Mouse (Mus musculus) thymus, adult 2 months (tissue): Measurements from ENCODE around the gene Pcyox1. TPM values are rescaled to one million over a fixed set of nuclear protein-coding genes. Genes with fewer than 3 reads are reported as not detected.
A peak's percentile ranks its signal among the peaks of the same experiment; 100 is the strongest.
"Not testable (repeated sequence)": the region's sequence is repeated elsewhere in the genome, so short reads cannot be mapped to it uniquely, and the experiment has no call there.

Experiments
- DNase-seq: peaks from one replicate; pipeline ENCODE4 v3.0.0; 2021
- H3K27ac ChIP-seq: fragments of 200-500 bp; 2 replicates; pipeline ENCODE4 v1.5.1; 2012; ENCODE audit warnings: low read length, control low read depth; ENCODE audit not compliant: control insufficient read depth, insufficient read depth
- H3K27me3 ChIP-seq: fragments of 200-500 bp; 2 replicates; pipeline ENCODE4 v1.6.1; 2012; ENCODE audit warnings: mild to moderate bottlenecking, low read length, moderate library complexity, mixed read lengths; ENCODE audit not compliant: control insufficient read depth, insufficient read depth
- H3K36me3 ChIP-seq: fragments of 200-500 bp; 2 replicates; pipeline ENCODE4 v1.6.1; 2012; ENCODE audit warnings: mild to moderate bottlenecking, low read length, moderate library complexity; ENCODE audit not compliant: control insufficient read depth, insufficient read depth
- H3K4me1 ChIP-seq: fragments of 200-500 bp; replicated peaks from 2 replicates; pipeline ENCODE4 v1.6.1; 2012; ENCODE audit warnings: low read length; ENCODE audit not compliant: control insufficient read depth, insufficient read depth
- H3K4me3 ChIP-seq: fragments of 200-500 bp; 2 replicates; pipeline ENCODE4 v1.5.1; 2012; ENCODE audit warnings: mild to moderate bottlenecking, low read length, control low read depth, moderate library complexity; ENCODE audit not compliant: control insufficient read depth, insufficient read depth
- CTCF ChIP-seq: fragments of 200-500 bp; IDR thresholded peaks from 2 replicates; pipeline ENCODE4 v1.5.1; 2012; ENCODE audit warnings: mild to moderate bottlenecking, control low read depth, low read length, moderate library complexity, borderline replicate concordance; ENCODE audit not compliant: control insufficient read depth, poor library complexity, insufficient read depth; ENCODE audit errors: extremely low read depth
- POLR2A ChIP-seq: fragments of 200-500 bp; IDR thresholded peaks from 2 replicates; pipeline ENCODE4 v1.6.1; 2012; ENCODE audit warnings: mild to moderate bottlenecking, low read length, control low read depth, moderate library complexity; ENCODE audit not compliant: control insufficient read depth, poor library complexity, insufficient read depth; ENCODE audit errors: extremely low read depth
- WGBS: fragments of 180-500 bp; shearing (Covaris S2); methylation state at CpG from one replicate; pipeline ENCODE4 v1.1.7; 2018; 5-methylcytosine and 5-hydroxymethylcytosine counted together
- polyA plus RNA-seq: library from polyadenylated mRNA; depleted of rRNA; stranded (reverse); fragments of >200 nt; gene quantifications from 2 replicates; pipeline ENCODE4 v1.2.3, GENCODE M21; 2012

Pcyox1 gene
- polyA plus RNA-seq, 1 experiment = 15.8 TPM

DNA sequence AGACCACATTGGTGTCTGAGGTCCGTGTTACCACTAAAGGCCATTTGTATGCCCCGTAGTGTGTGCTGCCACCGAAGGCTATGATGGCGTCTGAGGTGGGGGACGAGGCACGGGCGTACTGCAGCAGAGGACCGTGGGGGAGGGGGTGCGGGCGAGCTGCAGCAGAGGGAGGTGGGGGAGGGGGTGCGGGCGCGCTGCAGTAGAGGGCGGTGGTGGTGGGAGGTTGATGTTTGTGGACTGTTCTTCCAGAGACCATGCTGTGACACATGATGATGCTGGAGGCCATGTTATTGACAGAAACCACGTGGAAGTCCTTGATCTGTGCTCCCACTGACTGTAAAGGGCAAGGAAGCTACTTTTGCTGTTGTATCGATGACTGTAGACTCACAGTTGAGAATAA, 13.6 kb downstream of the Pcyox1 start:
- Histone ChIP-seq H3K27me3 (no peaks in the 10 kb centered on the region), H3K4me1 (no peaks in the 10 kb centered on the region), H3K4me3 (no peak overlapping the region), H3K36me3 (peaks cover 6% of the 10 kb centered on the region), H3K27ac (no peak overlapping the region)
- 77% methylated on average over 16 of the region's 16 CpGs for WGBS
- DNase-seq = no peak
- TF ChIP-seq POLR2A (no peak), CTCF (no peak)

DNA sequence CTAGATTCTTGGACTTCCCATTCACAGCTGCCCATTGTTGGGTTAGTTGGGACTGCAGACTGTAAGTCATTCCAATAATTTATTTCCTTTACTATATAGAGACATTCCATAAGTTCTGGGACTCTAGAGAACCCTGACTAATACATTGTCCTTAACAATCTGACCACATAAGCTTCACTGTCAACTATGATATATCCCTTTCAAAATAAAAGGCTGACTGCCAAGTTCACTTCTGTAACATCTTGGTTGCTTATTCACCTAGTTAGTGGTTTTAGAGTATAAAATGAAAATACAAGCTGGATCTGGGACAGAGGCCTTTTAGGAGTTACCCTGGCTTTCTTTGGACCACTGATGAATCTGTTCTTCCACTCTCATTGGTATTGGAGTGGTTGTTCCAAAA, 14.4 kb downstream of the Pcyox1 start:
- H3K36me3 ChIP-seq = peaks cover 14% of the 10 kb centered on the region
- TF ChIP-seq POLR2A (no peak), CTCF (no peak)
- no peak overlapping the region for H3K27ac ChIP-seq
- no peaks in the 10 kb centered on the region for H3K4me1 ChIP-seq
- H3K27me3 ChIP-seq = no peaks in the 10 kb centered on the region
- no peak overlapping the region for H3K4me3 ChIP-seq
- no peak for DNase-seq

DNA sequence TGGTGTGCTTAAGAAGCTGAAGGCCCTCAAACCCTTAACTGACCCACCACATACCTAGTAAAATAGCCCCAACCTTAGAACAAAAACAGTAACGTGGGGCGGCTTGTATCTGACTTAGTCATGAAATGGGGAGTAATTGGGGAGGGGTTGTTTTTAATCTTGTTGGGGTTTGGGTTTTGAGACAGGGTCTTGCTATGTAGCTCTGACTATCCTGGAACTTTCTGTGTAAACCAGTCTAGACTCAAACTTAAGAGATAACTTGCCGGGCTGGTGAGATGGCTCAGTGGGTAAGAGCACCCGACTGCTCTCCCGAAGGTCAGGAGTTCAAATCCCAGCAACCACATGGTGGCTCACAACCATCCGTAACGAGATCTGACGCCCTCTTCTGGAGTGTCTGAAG, 16.8 kb downstream of the Pcyox1 start:
- H3K4me1 ChIP-seq, H3K27ac ChIP-seq, H3K27me3 ChIP-seq, DNase-seq, H3K4me3 ChIP-seq: not testable (repeated sequence)
- WGBS = 88% methylated on average over 8 of the region's 8 CpGs
- peaks cover 27% of the 10 kb centered on the region for H3K36me3 ChIP-seq

DNA sequence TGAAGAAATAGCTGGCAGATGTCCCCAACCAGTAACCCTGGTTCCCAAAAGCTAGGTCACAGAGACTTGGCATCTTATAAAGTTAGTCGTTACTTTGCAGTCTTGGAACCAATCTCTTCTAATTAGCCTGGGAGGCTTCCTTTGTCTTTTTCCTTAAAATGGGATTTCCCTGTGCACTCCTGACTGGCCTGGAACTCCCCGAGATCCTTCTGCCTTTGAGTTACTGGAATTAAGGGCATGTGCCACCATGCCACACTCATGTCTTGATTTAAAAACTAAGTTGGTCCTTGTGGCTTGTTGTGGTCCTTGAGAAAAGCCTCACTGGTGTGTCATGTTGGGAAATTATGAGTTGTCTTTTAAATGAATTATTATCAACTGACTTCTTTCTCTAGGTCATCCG, 18.6 kb downstream of the Pcyox1 start:
- WGBS = 97% methylated on average over 3 of the region's 3 CpGs

DNA sequence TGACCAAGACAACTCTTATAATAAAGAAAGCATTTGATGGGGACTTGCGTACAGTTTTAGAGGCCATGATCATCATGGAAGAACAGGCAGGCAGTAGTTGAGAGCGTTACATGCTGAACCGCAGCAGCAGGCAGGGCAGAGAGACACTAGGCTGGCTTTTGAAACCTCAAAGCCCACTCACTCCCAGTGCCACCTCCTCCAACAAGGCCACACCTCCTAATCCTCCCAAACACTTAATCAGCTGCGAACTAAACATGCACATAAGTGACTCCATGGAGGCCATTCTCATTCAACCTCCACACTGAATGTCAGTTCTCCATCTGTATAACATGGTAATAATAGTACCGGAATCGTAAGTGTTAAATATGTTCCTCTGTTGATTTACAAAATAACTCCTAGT, 23.4 kb downstream of the Pcyox1 start:
- Histone ChIP-seq H3K4me1 (peaks cover 7% of the 10 kb centered on the region), H3K36me3 (peaks cover 24% of the 10 kb centered on the region), H3K4me3 (no peak overlapping the region), H3K27ac (no peak overlapping the region), H3K27me3 (no peaks in the 10 kb centered on the region)
- DNase-seq = no peak
- WGBS = 95% methylated on average over 6 of the region's 6 CpGs
- TF ChIP-seq POLR2A (no peak), CTCF (no peak)

More for the DNA sequence above, 18.6 kb downstream of the Pcyox1 start:
- no peaks in the 10 kb centered on the region for H3K4me1 ChIP-seq
- TF ChIP-seq POLR2A (no peak), CTCF (no peak)
- H3K36me3 ChIP-seq = peaks cover 27% of the 10 kb centered on the region
- no peak for DNase-seq
- no peak overlapping the region for H3K27ac ChIP-seq
- H3K27me3 ChIP-seq = no peaks in the 10 kb centered on the region
- H3K4me3 ChIP-seq = no peak overlapping the region

DNA sequence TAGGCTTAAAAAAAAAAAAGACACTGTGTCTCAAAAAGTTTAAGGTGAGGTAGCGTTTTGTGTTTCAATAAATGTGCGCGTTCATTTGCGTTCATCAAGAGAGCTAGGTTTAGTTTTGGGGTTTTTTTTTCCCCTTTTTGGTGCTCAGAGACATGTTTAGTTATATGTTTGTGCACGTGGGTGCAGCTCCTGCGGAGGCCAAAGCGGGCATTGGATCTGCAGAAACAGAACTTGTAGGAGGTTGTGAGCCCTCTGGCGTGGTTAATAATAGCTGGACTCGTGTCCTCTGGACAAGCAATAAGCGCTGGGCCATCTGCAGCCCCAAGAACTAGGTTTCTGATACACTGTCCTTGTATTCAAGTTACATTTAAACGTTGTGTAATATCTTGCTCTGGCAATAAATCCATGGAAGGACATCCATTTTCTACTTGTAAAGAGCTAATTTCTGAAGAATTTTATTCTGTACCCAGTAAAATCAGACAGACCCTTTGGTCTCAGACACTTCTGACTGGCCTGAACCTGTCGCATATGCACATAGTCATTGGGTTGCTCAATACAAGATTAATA, 24.9 kb downstream of the Pcyox1 start:
- WGBS = 4% methylated on average over 12 of the region's 12 CpGs
- Histone ChIP-seq H3K36me3 (peaks cover 8% of the 10 kb centered on the region), H3K27ac (no peak overlapping the region), H3K27me3 (no peaks in the 10 kb centered on the region), H3K4me1 (peaks cover 7% of the 10 kb centered on the region), H3K4me3 (peak overlapping the region; percentile 82)
- no peak for DNase-seq
- TF ChIP-seq POLR2A (no peak), CTCF (no peak)

DNA sequence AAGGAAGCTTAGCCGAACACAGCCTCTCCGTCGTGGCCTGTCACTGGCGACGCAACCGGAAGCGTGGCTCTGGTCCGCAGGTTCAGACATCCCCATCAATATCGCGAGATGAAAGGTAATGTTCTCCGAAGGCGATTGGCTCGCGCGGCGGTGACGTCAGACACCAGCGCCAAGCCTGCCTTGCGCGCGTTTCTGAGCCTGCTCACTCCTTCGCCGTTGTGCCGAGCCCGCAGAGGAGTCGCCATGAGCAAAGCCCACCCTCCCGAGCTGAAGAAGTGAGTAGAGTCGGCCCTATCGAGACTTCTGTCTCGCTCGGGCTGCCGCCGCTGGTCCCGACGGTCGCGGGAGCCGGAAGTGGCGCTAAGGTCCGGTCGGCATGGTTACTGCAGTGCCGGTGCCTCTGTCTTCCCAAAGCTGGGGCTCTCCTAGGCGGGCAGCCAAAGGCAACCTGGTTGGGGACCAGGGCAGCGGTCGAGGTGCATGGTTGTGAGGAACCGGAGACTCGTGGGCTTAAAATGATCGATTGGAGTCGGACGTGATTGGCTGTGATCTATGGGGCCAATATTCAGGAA, 25.5 kb downstream of the Pcyox1 start:
- peak; percentile 92 for TF ChIP-seq POLR2A
- TF ChIP-seq CTCF = peak; percentile 25; the same call in 1 of the 2 replicates
- Histone ChIP-seq H3K4me1 (peaks cover 9% of the 10 kb centered on the region), H3K4me3 (peak overlapping the region; percentile 82), H3K27ac (peak overlapping the region; percentile 68; the same call in 1 of the 2 replicates), H3K36me3 (peaks cover 2% of the 10 kb centered on the region), H3K27me3 (no peaks in the 10 kb centered on the region)
- WGBS = under 1% methylated on average over 50 of the region's 50 CpGs
- peak; percentile 94 for DNase-seq
